Mouse (Mus musculus) heart, embryonic 10.5 days (tissue): ENCODE measurements around the gene Ggcx. TPM values are rescaled to one million over a fixed set of nuclear protein-coding genes. Genes with fewer than 3 reads are reported as not detected.
"Not testable (repeated sequence)": the region's sequence is repeated elsewhere in the genome, so short reads cannot be mapped to it uniquely, and the experiment has no call there.

Experiments
- DNase-seq: peaks from one replicate; pipeline ENCODE4 v3.0.0-alpha.2; 2017; ENCODE audit warnings: low spot score
- H3K27ac ChIP-seq: fragments of 300-500 bp; sonication (generic); 2 replicates; pipeline ENCODE4 v1.5.1; 2016; ENCODE audit warnings: mild to moderate bottlenecking
- H3K27me3 ChIP-seq: fragments of 300-500 bp; sonication (generic); 2 replicates; pipeline ENCODE4 v1.6.1; 2016; ENCODE audit warnings: mild to moderate bottlenecking; ENCODE audit not compliant: poor library complexity, insufficient read depth, severe bottlenecking
- H3K36me3 ChIP-seq: fragments of 300-500 bp; sonication (generic); 2 replicates; pipeline ENCODE4 v1.6.1; 2016; ENCODE audit warnings: mild to moderate bottlenecking, moderate library complexity
- H3K4me1 ChIP-seq: fragments of 300-500 bp; sonication (generic); 2 replicates; pipeline ENCODE4 v1.6.1; 2016; ENCODE audit warnings: mild to moderate bottlenecking
- H3K4me3 ChIP-seq: fragments of 300-500 bp; sonication (generic); 2 replicates; pipeline ENCODE4 v1.5.1; 2016; ENCODE audit warnings: mild to moderate bottlenecking, moderate library complexity
- H3K9me3 ChIP-seq: fragments of 300-500 bp; sonication (generic); 2 replicates; pipeline ENCODE4 v1.6.1; 2016; ENCODE audit warnings: mild to moderate bottlenecking, moderate library complexity
- WGBS: fragments of 180-500 bp; shearing (Covaris S2); methylation state at CpG from one replicate; pipeline ENCODE4 v1.1.7; 2016; 5-methylcytosine and 5-hydroxymethylcytosine counted together
- polyA plus RNA-seq: library from polyadenylated mRNA; unstranded; fragments of >200 nt; fragmentation: Nextera tagmentation; extraction: Ambion mirVana; gene quantifications from 2 replicates; pipeline ENCODE4 v1.2.1, GENCODE M21; 2016

Ggcx gene
- polyA plus RNA-seq, 1 experiment from 2014 or later = 28.6 TPM

DNA sequence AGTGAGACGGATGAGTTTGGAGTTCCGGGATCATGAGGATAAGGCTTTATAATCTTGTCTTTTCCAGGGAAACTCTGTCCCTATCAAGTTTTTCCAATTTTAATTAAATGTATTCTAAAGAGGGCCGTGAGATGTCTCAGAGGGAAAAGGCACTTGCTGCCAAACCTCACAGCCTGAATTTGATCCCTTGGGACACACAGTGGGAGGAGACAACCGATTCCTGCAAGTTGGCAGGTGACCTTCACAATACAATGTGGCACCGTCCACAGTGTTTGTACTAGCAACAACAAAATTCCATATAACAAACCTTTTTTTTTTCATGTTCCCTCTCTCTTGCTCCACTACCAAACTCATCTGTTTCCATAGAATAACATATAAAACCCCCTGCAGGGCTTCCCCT, 44.8 kb downstream of the Ggcx start:
- Histone ChIP-seq H3K9me3 (no peaks in the 10 kb centered on the region), H3K4me1 (peaks cover 29% of the 10 kb centered on the region), H3K27ac (no peak overlapping the region), H3K27me3 (no peaks in the 10 kb centered on the region), H3K36me3 (no peaks in the 10 kb centered on the region), H3K4me3 (no peak overlapping the region)
- WGBS = 59% methylated on average over 5 of the region's 5 CpGs
- no peak for DNase-seq

DNA sequence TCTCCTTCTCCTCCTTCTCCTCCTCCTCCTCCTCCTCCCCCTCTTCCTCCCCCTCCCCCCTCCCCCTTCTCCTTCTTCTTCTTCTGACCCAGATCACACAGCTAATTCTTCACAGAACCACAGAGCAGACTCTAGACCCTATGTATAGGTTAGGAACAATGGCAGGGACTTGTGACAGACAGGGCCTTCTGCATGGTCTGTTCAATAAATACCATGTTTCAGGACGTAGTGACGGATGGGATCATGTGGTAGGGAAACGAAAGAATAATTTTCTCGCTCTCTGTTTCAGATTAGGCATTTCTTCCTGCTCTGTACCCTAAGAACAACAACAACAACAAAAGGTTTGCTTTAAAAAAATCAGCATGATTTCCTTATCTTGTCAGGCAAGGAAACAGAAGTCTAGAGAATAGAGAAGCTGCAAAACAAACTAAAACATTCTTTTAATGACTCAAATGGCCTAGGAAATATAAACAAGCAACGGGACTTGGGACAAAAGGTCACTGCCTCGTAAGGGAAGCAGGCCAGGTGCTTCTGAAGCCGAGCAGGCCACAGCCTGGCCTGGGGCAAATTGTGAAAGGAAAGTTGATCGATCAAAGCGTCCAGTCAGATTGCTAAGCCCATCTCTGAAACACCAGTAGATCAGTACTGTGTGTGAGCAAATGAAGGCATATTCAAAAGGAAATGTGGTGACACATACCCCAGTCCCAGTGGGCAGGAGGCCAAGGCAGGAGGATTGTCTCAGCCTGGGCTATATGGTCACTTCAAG, 46.1 kb downstream of the Ggcx start:
- no peak overlapping the region for H3K27ac ChIP-seq
- DNase-seq = no peak
- H3K4me1 ChIP-seq = peaks cover 16% of the 10 kb centered on the region; the same call in 1 of the 2 replicates
- no peaks in the 10 kb centered on the region for H3K27me3 ChIP-seq
- no peak overlapping the region for H3K4me3 ChIP-seq
- WGBS = 45% methylated on average over 9 of the region's 9 CpGs
- no peaks in the 10 kb centered on the region for H3K36me3 ChIP-seq
- H3K9me3 ChIP-seq = no peaks in the 10 kb centered on the region

DNA sequence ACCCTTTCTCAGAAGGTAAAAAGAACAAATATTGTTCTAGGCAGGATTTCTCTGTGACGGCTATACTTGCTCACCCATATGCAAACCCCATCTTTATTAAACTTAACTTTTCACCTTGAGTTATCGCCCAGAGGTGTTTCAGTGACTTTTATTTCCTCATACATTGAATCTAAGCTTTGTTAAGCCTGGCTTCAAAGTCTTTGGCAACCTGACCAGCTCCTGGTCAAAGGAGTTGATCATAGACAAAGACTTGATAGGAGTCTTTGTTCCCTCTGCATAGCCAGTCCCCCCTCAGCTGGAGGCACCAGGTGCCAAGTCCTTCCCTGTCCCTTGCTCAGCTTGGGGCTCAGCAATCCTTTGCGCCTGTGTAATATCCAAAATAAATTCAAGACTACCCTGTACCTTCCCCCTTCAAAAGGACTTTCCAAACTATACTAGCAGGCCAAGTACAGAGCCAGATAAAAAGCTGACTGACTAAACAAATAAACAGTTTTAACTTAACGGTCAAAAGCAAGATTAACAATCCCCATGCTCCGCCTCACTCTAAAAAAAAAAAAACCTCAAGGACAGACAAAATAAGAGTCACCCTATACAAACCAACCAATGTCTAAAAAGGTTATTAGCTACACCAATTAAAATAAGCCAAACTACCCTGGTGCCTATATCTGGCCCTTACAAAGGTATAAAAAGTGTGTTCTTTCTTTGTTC, 48.6 kb downstream of the Ggcx start:
- H3K27ac ChIP-seq, H3K4me3 ChIP-seq, H3K36me3 ChIP-seq, DNase-seq, H3K27me3 ChIP-seq, H3K9me3 ChIP-seq: not testable (repeated sequence)
- 71% methylated on average over 5 of the region's 5 CpGs for WGBS
- peaks cover 16% of the 10 kb centered on the region; the same call in 1 of the 2 replicates for H3K4me1 ChIP-seq

DNA sequence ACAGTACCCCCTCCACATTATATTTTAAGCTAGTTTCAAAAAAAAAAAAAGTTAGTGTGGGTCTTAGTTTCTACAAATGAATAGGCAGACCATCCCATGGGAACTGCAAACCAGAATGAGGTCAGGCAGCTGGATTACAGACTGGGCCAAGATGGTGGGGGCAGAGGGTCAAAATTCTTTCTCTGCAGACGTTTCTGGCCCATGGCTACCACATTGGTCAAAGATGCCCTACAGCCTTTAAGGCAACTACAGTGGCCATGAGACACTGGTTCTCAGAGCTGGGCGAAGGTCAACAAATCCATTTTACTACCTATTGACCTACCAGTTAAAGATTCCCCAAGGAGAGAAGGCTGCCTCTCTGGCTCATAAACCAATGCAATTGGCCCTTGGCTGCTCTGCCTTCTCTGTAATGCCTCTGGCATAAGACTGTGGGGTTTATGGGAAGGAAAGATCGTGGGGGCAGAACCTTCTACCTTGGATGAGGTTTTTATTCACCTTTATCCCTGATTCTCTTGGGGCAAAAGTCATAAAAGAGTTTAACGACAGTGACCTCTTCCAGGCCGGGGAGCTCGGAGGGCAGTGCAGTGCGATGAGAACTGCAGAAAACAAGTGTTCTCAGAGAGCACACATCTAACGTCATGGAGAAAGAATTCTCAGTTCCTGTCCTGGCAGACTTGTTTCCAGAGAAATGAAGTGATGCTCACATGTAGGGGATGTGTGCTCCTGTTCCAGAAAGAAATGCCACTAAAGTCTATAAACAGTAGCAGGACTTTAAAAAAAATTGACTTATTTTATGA, 51.5 kb downstream of the Ggcx start:
- Histone ChIP-seq H3K27ac (no peak overlapping the region), H3K4me1 (peaks cover 6% of the 10 kb centered on the region; the same call in 1 of the 2 replicates), H3K4me3 (no peak overlapping the region), H3K36me3 (no peaks in the 10 kb centered on the region), H3K27me3 (no peaks in the 10 kb centered on the region), H3K9me3 (no peaks in the 10 kb centered on the region)
- no peak for DNase-seq
- 72% methylated on average over 8 of the region's 8 CpGs for WGBS

DNA sequence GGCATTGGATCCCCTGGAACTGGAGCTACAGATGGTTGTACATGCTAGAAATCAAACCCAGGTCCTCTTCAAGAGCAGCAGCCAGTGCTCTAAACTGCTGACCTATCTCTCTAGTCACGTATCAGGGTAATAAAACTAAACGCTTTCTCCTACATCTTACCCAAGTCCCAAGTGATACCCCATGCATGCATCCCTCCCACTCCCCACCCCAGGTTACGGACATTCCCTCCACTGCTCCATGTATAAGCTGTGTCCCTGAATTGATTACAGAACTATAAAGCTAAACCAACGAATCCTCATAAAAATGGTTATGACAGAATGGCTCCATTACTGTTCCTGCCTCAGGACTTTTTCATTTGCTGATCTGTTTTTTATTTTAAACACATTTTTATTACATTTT, 52.1 kb downstream of the Ggcx start:
- Histone ChIP-seq H3K4me1 (peaks cover 5% of the 10 kb centered on the region; the same call in 1 of the 2 replicates), H3K27me3 (no peaks in the 10 kb centered on the region), H3K27ac (no peak overlapping the region), H3K9me3 (no peaks in the 10 kb centered on the region), H3K36me3 (no peaks in the 10 kb centered on the region), H3K4me3 (no peak overlapping the region)
- WGBS = 83% methylated on average over 4 of the region's 4 CpGs
- DNase-seq = no peak

DNA sequence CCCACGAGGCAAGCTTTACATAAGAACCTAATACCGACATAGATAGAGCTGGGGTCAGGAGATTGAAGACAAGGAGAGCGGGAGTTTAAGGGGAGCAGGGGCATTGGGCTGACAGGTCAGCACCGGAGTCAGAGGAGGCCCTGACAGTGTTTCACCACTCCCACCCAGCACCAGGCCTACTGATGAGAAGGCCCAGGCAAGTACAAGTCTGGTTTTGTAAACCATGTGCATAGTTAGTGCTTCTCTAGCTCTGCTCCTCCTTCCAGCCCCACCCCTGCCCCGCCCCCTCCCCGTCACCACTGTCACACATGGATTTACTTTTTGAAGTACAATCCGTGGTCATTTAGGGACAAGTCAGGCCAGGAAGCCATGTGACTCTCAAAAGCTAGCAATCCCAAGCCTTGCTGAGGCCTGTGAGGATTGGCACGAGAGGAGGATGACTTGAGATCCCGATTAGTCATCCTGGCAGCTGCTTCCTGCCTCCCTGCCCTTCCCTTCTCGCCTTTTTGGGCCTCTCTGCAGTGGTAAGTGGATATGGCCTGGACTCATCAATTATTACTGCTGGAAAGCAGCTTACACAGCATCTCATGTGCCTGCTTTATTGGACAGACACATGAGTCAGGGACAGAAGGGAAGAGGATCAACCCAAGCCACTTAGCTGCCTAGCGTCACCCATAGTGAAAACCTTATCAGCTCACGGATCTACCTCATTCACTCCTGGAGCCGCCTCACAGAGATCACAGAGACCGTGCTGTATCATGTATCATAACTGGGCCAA, 59.3 kb downstream of the Ggcx start:
- Histone ChIP-seq H3K36me3 (no peaks in the 10 kb centered on the region), H3K4me1 (peaks cover 9% of the 10 kb centered on the region), H3K27ac (no peak overlapping the region)

DNA sequence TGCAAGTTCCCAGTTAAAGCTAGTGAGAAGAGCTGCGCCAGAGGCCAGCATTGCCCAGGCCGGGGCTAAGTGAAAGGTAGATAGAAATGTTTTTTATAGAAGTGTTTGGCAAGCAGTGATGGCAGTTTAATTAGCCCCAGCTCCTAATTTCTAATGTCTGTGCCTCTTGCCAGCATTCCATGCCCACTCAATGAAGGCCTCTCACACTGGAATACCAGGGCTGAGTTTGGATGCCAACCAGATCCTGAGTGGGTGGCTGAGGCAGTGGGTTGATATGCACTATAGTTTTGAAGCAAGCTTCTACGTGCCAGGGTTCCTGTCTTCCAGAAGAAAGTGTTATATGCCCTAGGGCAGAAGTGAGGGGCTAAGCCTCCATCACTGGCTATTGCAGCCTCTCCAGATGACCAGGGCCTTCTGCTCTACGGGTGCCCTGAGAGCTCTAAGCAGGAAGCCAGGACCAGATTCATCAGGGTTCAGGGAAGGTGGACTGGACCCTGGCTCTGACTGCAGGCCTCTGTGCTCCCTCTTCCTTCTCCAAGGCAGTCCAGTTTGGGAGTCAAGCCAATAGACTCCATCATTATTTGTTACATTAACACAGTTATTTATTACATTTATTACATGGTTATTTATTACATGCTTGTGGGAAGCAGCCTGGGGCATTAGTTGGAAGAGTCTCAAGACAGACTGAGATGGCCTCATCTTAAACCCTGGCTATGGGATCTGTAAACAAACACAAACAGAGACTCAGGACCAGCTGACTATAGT, 61.3 kb downstream of the Ggcx start:
- H3K4me3 ChIP-seq = no peak overlapping the region
- H3K36me3 ChIP-seq = no peaks in the 10 kb centered on the region
- H3K9me3 ChIP-seq = no peaks in the 10 kb centered on the region
- H3K27ac ChIP-seq = no peak overlapping the region
- no peaks in the 10 kb centered on the region for H3K27me3 ChIP-seq
- 84% methylated on average over 4 of the region's 4 CpGs for WGBS
- peaks cover 9% of the 10 kb centered on the region for H3K4me1 ChIP-seq
- no peak for DNase-seq

More for the DNA sequence above, 59.3 kb downstream of the Ggcx start:
- no peaks in the 10 kb centered on the region for H3K27me3 ChIP-seq
- H3K4me3 ChIP-seq = no peak overlapping the region
- no peaks in the 10 kb centered on the region for H3K9me3 ChIP-seq
- WGBS = 61% methylated on average over 14 of the region's 14 CpGs
- no peak for DNase-seq

DNA sequence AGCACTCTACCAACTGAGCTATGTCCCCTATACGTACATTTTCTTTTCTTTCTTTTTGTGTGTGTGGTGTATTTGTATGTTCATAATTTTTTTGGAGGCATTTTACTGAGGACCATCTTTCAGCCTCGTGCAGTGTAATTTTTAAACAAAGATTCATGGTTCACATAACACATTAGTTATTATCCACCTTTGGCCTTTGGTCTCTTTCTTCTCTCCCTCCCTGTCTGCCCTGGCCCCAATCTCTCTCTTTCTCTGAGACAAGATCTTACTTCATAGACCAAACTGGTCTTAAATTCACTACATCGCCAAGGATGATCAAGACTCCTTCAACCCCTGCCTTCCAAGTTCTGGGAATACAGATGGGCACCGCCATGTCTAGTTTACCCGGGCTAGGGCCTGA, 62.7 kb downstream of the Ggcx start:
- H3K9me3 ChIP-seq = no peaks in the 10 kb centered on the region
- 82% methylated on average over 5 of the region's 5 CpGs for WGBS
- H3K27ac ChIP-seq = no peak overlapping the region
- H3K4me1 ChIP-seq = peaks cover 9% of the 10 kb centered on the region
- no peaks in the 10 kb centered on the region for H3K36me3 ChIP-seq
- H3K27me3 ChIP-seq = no peaks in the 10 kb centered on the region
- no peak for DNase-seq
- no peak overlapping the region for H3K4me3 ChIP-seq

DNA sequence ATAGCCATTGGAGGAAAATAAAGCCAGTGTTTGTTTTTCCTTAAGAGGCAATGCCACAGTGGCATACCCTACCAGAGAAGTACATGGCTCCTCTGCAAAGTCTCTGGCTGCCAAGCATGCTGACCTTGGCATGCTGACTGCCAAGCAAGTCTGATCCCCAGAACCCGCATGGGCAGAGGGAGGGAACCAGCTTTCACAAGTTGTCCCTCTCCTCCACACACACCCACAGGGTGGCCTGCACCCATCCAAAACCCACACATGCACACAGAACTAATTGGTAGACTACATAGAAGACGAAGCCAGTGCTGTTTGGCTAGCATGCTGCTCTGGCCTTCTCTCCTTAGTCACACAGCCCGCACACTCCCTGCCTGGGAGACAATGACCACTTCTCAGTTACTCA, 63.5 kb downstream of the Ggcx start:
- Histone ChIP-seq H3K27ac (no peak overlapping the region), H3K36me3 (no peaks in the 10 kb centered on the region), H3K9me3 (no peaks in the 10 kb centered on the region), H3K27me3 (no peaks in the 10 kb centered on the region), H3K4me3 (no peak overlapping the region), H3K4me1 (peaks cover 9% of the 10 kb centered on the region)
- WGBS = 89% methylated on average over 3 of the region's 3 CpGs
- no peak for DNase-seq

DNA sequence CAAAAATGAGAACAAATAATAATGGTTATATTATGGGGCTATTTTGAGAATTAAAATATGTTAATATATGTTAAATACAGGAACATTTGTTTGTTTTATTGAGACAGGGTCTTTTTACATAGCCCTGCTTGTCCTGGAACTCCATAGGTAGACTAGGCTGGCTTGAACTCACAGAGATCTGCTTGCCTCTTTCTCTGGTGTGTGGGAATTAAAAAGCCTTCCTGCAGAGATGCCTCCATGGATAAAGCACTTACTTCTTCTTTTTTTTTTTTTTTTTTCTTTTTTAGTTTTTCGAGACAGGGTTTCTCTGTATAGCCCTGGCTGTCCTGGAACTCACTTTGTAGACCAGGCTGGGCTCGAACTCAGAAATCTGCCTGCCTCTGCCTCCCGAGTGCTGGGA, 64.6 kb downstream of the Ggcx start:
- H3K4me1 ChIP-seq, H3K36me3 ChIP-seq, H3K27ac ChIP-seq, H3K4me3 ChIP-seq, DNase-seq, H3K27me3 ChIP-seq, H3K9me3 ChIP-seq: not testable (repeated sequence)
- 82% methylated on average over 3 of the region's 3 CpGs for WGBS

DNA sequence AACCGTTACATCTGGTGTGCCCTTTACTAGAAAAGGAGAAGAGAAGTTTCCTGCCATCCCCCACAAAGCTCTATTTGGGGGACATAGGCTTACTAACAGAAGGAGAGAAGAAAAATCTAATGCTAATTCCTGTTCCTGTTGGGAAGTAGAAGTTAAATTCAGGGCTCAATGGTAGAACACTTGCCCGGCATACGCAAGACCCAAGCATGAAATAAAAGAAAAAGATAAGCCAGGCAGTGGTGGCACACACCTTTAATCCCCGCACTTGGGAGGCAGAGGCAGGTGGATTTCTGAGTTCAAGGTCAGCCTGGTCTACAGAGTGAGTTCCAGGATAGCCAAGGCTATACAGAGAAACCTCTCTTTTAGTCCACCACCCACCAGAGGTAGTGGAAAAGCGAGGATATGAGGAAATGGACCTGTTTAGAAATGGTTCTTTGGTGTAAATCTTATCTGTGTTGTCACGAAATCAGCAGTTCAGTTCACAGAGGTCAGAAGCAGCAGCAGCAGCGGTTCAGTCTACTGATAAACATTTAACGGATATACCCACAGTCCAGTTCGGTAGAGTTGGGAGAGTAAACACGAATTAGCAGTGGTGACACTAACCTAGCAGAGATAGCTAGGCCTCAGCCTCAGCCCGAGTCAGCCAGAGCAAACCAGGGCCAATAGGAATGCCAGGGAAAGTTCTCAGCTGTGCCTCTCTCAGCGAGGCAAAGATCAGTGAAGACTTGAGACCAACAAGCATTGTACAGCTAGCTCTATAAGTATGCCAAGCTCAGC, 65.7 kb downstream of the Ggcx start:
- no peak overlapping the region for H3K4me3 ChIP-seq
- 77% methylated on average over 12 of the region's 12 CpGs for WGBS

More for the DNA sequence above, 65.7 kb downstream of the Ggcx start:
- Histone ChIP-seq H3K4me1 (no peaks in the 10 kb centered on the region), H3K9me3 (no peaks in the 10 kb centered on the region), H3K36me3 (no peaks in the 10 kb centered on the region), H3K27ac (no peak overlapping the region), H3K27me3 (no peaks in the 10 kb centered on the region)
- DNase-seq = no peak
